Mouse (Mus musculus) embryonic fibroblast, embryonic 13.5 days (primary cell): ENCODE results near the gene Grm1.

Experiments used
- CTCF ChIP-seq: IDR thresholded peaks from 2 replicates; pipeline ENCODE4 v1.5.1; 2011; ENCODE audit warnings: mild to moderate bottlenecking, control low read depth, low read length, moderate library complexity, borderline replicate concordance; ENCODE audit not compliant: insufficient read depth
- POLR2A ChIP-seq: IDR thresholded peaks from 2 replicates; pipeline ENCODE4 v1.6.1; 2011; ENCODE audit warnings: low read depth, mild to moderate bottlenecking, control low read depth, low read length, moderate library complexity

DNA sequence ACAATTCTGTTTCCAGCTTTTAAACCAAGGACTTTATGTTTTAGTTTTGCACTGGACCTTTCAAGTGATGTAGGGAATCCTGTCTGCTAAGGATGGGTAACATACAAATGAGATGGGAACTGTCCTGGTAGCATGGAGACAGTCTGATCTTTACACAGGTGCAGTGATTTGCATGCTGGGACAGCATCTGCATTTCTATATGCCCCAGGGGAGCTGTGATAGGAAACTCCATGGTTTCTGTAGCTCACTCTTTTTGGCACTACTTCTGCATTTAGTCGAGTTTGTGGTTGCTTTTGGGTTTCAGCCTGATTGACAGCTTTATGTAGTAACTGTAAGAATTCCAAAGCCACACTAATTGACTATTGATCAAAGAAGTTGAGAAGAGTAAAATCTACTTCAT is 381.3 kb downstream of the Grm1 start:
- TF ChIP-seq CTCF: no peak
- no peak for TF ChIP-seq POLR2A
